Mouse (Mus musculus) mouse trophoblast stem cell (cell line): Measurements from ENCODE around the gene Dhx8.

ENCODE experiments used
- in situ Hi-C, 2 experiments: fragments of 300-500 bp; cut with MseI, MboI; formaldehyde crosslinking; loops; 2 replicates in 1 of 2; 3 replicates in 1 of 2; pipeline ENCODE4 v1.15.1; 2025

The Dhx8 gene

DNA sequence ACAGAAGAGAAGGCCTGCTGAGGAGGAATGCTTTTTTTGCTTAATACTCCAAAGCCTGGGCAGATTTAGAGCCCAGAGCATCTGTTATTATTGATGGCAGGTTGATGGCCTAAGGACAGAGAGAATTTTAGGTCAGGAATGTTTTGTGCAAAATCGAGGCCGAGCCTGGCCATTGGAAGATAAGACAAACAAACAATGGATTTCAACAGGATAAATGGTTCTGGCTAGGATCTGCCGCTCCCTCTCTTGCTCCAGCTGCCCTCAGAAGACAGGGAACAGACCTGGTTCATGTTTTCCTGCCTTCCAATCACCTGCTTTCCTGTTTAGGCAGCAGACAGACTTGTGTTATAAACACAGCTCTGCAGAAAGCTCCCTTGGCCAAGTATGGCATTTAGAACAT lies 3.4 kb upstream of the Dhx8 start:
- in situ Hi-C loops, result loop anchor here (5.0 kb wide), 2 partner anchors 37 to 67 kb away; no protein-coding TSS in a partner anchor

GRCm38 (mm10) chr11:101733596-101733995 lies 877 bp downstream of the Dhx8 start:
- in situ Hi-C loops, result loop anchor here in 1 of 2 experiments (5.0 kb wide), 1 partner anchor 71 kb away; no protein-coding TSS in a partner anchor

GRCm38 (mm10) chr11:101756616-101757015 lies 23.9 kb downstream of the Dhx8 start:
- in situ Hi-C loops, result no loop called here

- in situ Hi-C loops, result no loop called here
Measured at GRCm38 (mm10) chr11:101757366-101757765, 24.6 kb downstream of the Dhx8 start.

DNA sequence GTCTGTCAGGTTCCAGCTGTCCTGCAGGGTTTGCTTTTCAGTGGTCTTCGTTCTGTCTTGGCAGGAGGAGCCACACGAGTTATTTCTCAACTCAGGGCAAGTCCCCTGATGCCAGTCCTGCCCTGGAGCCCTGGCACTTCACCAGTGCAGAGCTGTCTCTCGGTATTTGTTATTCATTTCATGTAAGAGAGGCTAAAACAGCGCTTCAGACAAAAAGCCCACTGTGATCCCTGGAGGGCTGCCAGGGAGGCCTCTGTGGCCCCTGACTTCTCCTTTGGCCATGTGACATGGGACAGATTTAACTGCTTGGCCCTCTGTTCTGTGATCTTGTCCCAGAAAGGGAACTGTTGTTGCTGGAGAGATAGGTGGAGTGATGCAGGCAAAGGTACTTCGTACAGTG lies 25.7 kb downstream of the Dhx8 start:
- in situ Hi-C loops, result no loop called here

DNA sequence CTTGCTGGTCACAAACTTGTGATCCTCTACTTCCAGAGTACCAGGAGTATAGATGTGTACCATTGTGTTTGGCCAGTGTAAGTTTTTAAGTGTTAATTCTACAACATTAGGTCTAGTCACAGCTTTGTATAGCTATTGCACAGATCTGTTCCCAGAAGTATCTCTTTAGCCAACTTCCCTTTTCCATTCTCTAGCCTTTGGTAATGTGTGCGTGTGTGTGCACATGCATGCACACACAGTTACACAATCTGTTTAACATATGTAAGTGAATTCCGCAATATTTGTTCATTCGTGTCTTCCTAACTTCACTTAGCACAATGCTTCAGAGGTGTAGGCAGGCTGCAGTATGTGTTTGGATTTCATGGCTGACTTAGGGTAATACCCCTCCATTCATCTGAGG lies 26.8 kb downstream of the Dhx8 start:
- in situ Hi-C loops, result no loop called here

GRCm38 (mm10) chr11:101763723-101764122 lies 31.0 kb downstream of the Dhx8 start:
- in situ Hi-C loops, result no loop called here

- in situ Hi-C loops, result no loop called here
Measured at GRCm38 (mm10) chr11:101764546-101764945, 31.8 kb downstream of the Dhx8 start.

GRCm38 (mm10) chr11:101767326-101767725 lies 34.6 kb downstream of the Dhx8 start:
- in situ Hi-C loops, result no loop called here

DNA sequence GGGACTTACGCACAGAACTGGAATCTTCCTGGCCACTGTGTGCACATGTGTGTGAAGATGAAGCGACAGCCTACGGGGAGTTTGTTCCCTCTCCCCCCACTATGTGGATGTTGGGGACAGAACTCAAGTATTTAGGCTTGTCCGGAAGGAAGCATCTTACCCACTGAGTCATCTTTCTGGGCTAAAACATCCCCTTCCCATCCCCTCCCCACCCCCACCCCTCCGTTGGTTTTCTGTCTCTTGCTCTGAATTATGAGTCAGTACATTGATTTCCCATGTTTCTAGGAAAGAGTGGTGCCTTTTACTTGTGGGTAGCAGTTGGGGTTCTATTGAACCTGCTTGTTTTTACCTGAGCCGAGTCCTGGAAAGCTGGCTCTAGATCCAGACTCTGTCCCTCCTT lies 36.0 kb downstream of the Dhx8 start:
- in situ Hi-C loops, result no loop called here

- in situ Hi-C loops, result no loop called here
Measured at GRCm38 (mm10) chr11:101770266-101770665, 37.5 kb downstream of the Dhx8 start.

DNA sequence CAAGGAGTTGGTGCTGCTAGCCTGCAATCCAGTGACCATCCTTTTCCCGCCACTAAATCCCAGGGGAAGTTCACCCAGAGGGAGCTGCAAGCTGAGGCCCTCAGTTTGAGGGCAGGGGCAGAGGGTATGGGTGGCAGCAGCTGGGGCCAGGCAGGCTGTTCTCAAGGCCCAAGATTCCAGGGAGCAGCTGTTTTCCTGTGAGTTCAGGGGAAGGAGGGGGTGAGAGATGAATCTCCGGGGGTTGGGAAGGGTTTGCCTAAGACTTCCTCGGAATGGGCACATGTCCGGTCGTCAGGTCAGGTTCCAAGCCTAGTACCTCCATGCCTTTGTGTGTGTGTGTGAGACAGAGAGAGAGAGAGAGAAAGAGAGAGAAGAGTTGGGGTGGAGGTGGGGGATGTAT lies 39.3 kb downstream of the Dhx8 start:
- in situ Hi-C loops, result no loop called here

- in situ Hi-C loops, result no loop called here
Measured at GRCm38 (mm10) chr11:101772449-101772848, 39.7 kb downstream of the Dhx8 start.

- in situ Hi-C loops, result no loop called here
Measured at GRCm38 (mm10) chr11:101776846-101777245, 44.1 kb downstream of the Dhx8 start.

- in situ Hi-C loops, result no loop called here
Measured at GRCm38 (mm10) chr11:101783135-101783534, 50.4 kb downstream of the Dhx8 start.

DNA sequence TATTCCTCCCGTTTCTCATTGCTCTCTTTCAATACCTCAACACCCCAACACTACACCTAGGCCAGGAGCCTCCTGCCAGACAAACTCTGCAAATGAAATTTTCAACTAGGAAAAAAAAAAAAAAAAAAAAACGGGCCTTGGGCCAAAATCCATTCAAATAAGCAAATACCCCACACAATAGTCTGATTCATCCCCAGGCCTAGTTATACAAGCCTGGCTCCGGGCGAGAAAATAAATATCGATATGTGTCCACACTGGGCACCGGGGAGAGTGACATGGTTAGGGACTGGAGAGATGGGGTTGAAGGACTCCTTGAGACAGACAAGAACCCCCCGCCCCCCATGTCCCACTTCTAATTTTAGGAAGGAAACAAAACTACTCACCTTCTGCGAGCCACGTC lies 50.9 kb downstream of the Dhx8 start:
- in situ Hi-C loops, result no loop called here

GRCm38 (mm10) chr11:101784072-101784471 lies 51.4 kb downstream of the Dhx8 start:
- in situ Hi-C loops, result no loop called here

DNA sequence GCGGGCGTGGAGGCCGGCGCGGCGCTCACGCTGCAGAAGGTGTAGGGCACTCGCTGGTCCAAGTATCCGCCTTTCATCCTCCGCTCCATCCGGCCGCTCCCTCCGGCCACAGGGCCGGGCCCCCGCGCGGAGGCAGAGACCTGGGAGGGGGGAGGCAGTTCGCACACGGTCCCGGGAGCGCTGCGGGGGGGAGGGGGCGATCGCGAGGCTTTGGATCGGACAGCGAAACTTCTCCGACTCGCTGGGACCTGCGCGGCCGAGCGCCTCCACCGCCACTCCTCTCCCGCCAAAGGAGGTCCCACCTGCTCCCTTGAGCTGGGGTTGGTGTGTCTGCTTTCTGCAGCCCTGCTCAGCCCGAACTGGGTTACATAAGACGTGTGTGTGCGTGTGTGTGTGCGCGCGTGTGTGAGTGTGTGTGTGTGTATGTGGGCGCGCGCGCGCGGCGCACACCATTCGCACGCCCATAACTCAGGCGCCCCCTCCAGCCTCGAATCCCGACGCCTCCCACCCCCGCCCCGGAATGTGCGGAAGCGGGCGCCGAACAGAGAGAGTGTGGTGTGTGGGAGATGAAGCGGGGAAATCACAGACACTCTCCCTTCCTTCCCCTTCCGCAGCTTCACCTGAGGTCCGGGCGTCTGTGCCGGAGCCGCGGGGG lies 51.9 kb downstream of the Dhx8 start:
- in situ Hi-C loops, result no loop called here

GRCm38 (mm10) chr11:101785143-101785851 lies 52.6 kb downstream of the Dhx8 start, which contains the start of gene Etv4:
TSS of gene Etv4 (minus strand) at chr11:101785371.
- in situ Hi-C loops, result no loop called here

DNA sequence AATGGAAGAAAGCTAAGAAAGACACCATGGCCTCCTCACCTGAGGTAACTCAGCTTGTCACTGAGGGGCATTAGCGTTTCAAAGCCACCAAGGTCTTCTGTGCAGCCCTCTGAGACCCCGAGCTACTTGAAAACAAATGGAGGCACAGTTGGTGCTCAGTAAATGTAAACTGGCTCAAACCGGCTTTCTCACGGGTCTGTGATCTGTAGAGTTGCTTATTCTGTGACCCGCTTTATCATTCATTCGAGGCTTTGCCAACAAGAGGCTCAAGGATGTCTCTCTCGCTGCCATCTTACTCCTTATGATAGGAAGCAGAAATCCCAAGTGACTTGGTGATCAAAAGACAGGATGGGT lies 53.1 kb downstream of the Dhx8 start:
- in situ Hi-C loops, result no loop called here

DNA sequence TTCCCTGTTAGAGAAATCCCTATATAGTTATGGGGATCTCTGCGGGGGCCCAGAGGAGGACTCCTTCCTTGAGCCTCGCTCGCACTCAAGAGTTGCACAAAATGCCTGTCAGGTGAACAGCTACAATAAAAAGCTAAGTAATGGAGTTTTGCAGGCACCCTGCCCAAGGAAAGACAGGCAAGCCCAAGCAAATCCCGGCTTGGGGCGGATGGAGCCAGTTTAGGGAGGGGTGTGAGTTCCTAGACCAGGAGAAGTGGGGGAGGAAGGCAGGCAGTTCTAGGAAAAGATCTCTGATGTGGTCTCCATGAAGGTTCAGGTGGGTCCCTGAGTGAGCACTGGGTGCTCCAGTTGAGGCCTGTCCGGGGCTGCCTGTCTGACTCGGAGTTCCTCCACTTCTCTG lies 53.9 kb downstream of the Dhx8 start:
- in situ Hi-C loops, result no loop called here

GRCm38 (mm10) chr11:101787432-101787831 lies 54.7 kb downstream of the Dhx8 start:
- in situ Hi-C loops, result no loop called here

GRCm38 (mm10) chr11:101790811-101791526 lies 58.2 kb downstream of the Dhx8 start:
- in situ Hi-C loops, result no loop called here
